Mouse (Mus musculus): ENCODE data around the gene Sdk2.

The Sdk2 gene

GRCm38 (mm10) chr11:113991886-113992285 lies 75.0 kb downstream of the Sdk2 start:
- ATAC-seq (ENCODE audit: low TSS enrichment) = peak; percentile 21; the same call in 1 of the 2 replicates

- peak; percentile 88 for ATAC-seq (ENCODE audit: low TSS enrichment)
Measured at GRCm38 (mm10) chr11:113990466-113990865, 76.4 kb downstream of the Sdk2 start.

- no peak for ATAC-seq (ENCODE audit: low TSS enrichment)
Measured at GRCm38 (mm10) chr11:113990065-113990464, 76.8 kb downstream of the Sdk2 start.

- ATAC-seq (ENCODE audit: low TSS enrichment) = no peak
Measured at GRCm38 (mm10) chr11:113985826-113986416, 80.9 kb downstream of the Sdk2 start.

GRCm38 (mm10) chr11:113981732-113982503 lies 84.9 kb downstream of the Sdk2 start:
- no peak for ATAC-seq (ENCODE audit: low TSS enrichment)

- no peak for ATAC-seq (ENCODE audit: low TSS enrichment)
Measured at GRCm38 (mm10) chr11:113981088-113981487, 85.8 kb downstream of the Sdk2 start.

- no peak for ATAC-seq (ENCODE audit: low TSS enrichment)
Measured at GRCm38 (mm10) chr11:113978318-113978717, 88.5 kb downstream of the Sdk2 start.

- ATAC-seq (ENCODE audit: low TSS enrichment) = no peak
Measured at GRCm38 (mm10) chr11:113975667-113975970, 91.2 kb downstream of the Sdk2 start.

- ATAC-seq (ENCODE audit: low TSS enrichment) = no peak
Measured at GRCm38 (mm10) chr11:113974876-113975666, 91.8 kb downstream of the Sdk2 start.

GRCm38 (mm10) chr11:113972517-113972872 lies 94.4 kb downstream of the Sdk2 start:
- ATAC-seq (ENCODE audit: low TSS enrichment) = no peak

- ATAC-seq (ENCODE audit: low TSS enrichment) = peak; percentile 97
Measured at GRCm38 (mm10) chr11:113971609-113972516, 95.0 kb downstream of the Sdk2 start.

GRCm38 (mm10) chr11:113970026-113970425 lies 96.8 kb downstream of the Sdk2 start:
- no peak for ATAC-seq (ENCODE audit: low TSS enrichment)

GRCm38 (mm10) chr11:113965214-113965613 lies 101.6 kb downstream of the Sdk2 start:
- peak; percentile 82 for ATAC-seq (ENCODE audit: low TSS enrichment)

- no peak for ATAC-seq (ENCODE audit: low TSS enrichment)
Measured at GRCm38 (mm10) chr11:113962751-113963150, 104.1 kb downstream of the Sdk2 start.

GRCm38 (mm10) chr11:113951616-113951988 lies 115.2 kb downstream of the Sdk2 start:
- no peak for ATAC-seq (ENCODE audit: low TSS enrichment)

GRCm38 (mm10) chr11:113950904-113951615 lies 115.8 kb downstream of the Sdk2 start:
- no peak for ATAC-seq (ENCODE audit: low TSS enrichment)

- ATAC-seq (ENCODE audit: low TSS enrichment) = peak; percentile 91
Measured at GRCm38 (mm10) chr11:113948676-113949075, 118.2 kb downstream of the Sdk2 start.

GRCm38 (mm10) chr11:113942101-113942735 lies 124.6 kb downstream of the Sdk2 start:
- no peak for ATAC-seq (ENCODE audit: low TSS enrichment)

GRCm38 (mm10) chr11:113933678-113934077 lies 133.2 kb downstream of the Sdk2 start:
- no peak for ATAC-seq (ENCODE audit: low TSS enrichment)

GRCm38 (mm10) chr11:113932909-113933308 lies 133.9 kb downstream of the Sdk2 start:
- no peak for ATAC-seq (ENCODE audit: low TSS enrichment)

GRCm38 (mm10) chr11:113931701-113932100 lies 135.1 kb downstream of the Sdk2 start:
- ATAC-seq (ENCODE audit: low TSS enrichment) = no peak

All from frontal cortex, adult (tissue).